Mouse (Mus musculus) hematopoietic multipotent progenitor cell, adult 10-12 weeks (in vitro differentiated cells): Measurements from ENCODE around the gene Nit1. TPM values are rescaled to one million over a fixed set of nuclear protein-coding genes. Genes with fewer than 3 reads are reported as not detected.

Experiments used
- polyA plus RNA-seq: library from polyadenylated mRNA; stranded (reverse); fragments of >175 nt; gene quantifications from 2 replicates; pipeline ENCODE4 v1.2.3, GENCODE M21; 2012; ENCODE audit warnings: low replicate concordance

The Nit1 gene
- polyA plus RNA-seq = 9.5 and 14.3 TPM in 2 replicates

GRCm38 (mm10) chr1:171345225-171346094 is at the start of gene Nit1, which contains the start of gene Pfdn2:
TSS of gene Nit1 (minus strand) at chr1:171345646.
TSS of gene Pfdn2 (plus strand) at chr1:171345670.

DNA sequence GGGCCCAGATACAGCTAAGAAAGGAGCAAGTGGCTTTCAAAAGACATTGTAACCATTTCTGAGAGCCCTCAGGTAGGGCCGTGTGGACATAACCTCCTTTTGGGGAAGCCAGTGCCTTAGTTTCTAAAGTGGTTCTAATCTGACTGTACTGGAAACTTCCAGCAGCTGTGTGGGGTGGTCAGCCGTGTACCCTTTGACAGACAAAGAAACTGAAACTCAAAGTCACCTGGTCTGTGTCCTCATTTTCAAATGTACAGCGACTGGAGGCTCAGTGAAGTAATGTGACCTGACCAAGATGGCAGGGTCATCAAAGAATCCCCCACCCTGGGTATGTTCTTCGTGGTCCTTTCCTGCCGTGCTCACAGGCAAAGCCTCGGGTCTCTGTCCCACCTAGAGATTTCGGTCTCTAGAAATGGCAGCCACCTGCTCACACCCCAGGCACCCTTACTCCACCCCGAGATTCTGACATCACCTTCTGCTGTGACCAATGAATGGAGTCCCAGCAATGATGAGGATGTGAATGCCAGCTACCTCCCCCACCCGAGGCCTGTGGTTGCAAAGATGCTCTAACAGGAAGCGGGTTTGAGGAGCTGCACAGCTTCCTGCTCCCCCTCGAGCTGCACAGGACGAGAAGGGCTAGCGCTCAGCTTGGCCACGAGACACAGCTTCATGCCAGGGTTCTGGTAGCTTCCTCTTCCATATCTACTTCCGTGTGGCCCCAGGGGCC is 43.1 kb upstream of the Nit1 start, which contains the start of gene Arhgap30:
Arhgap30 (plus strand) TSS at position 579 of the 727 bp plus-strand sequence.

DNA sequence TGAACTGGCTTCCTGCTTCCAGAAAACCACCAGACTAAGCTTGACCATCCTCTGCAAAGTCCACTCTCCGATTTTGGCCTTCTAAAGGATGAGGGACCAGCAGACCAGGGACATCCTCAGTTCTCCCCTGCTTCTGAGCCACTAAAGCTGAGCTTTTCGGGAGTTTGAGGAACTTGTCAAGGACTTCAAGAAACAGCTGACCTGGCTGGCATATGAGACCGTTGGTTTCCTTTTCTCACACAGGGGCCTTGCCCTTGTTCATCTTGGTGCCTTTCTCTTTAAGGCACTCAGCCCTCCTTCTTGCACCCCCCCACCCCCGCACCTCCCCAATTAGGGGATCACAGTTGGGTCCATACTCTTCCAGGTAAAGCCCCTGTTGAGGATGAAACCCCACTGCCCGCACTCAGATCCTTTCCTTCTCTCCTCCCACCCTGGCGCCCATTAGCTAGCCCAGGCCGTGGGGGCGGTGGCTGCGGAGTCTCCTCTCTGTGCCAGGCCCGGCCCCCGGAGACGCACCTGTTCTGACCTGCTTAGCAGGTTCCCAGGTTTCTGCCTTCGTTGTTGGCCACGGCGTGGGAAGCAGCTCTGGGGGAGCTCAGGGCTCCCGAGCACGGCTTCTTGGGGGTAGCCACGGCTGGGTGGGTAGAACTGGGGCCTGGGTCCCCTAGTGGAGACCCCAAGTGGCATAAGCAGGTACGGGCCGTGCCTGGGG is 24.6 kb upstream of the Nit1 start, which contains the start of gene Nectin4:
Nectin4 (plus strand) TSS at position 255 of the 712 bp plus-strand sequence.

DNA sequence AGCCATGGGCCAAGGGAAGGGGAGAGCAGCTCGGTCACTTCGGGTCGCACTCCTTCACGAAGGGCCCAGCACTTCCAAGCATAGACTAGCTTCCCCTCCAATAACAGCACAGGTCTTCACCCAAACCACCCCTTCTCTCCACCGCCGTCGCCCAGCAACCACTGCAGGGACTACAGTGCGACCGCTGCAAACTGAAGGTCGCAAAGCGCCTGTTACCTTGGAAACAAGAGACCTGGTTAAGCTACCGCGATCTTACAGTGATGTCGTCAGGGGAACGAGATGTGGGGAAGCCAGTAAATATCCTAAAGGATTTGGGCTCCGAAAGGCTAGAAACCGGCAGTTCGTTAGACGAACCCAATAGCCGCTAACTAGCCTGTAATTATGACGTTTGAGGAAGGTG is 15.2 kb upstream of the Nit1 start, which contains the start of gene Klhdc9:
Klhdc9 (minus strand) TSS at position 143 of the 400 bp plus-strand sequence.

DNA sequence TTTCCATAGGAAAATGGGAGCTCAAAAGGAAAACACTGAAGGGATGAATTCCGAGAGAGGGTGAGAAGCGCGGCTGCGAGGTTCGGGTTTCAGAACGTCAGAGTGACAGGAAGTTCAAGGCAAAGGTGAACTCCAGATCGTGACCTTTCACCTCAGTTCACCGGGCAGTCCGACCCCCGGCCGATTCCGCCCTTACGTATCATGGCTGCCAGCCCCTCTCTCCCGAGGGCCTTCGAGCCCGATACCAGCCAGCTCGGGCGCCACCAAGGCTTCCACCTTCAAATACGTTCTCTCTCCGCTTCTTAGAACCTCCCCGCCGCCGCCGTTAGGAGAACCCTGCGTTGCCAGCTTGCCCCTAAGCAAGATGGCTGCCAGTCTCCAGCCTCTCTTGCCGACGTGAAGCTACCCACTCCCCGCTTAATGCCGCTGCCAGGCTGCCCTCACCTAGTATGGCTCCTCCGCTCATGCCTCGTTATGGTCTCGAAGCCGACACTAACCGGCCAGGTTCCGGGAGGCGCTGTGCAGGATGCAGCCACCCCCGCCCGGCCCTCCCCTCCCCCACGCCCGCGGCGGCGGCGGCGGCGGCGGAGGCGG is 16.5 kb downstream of the Nit1 start, which contains the start of gene Dedd:
Dedd (plus strand) TSS at position 307 of the 594 bp plus-strand sequence.

GRCm38 (mm10) chr1:171294298-171295062 is 51.0 kb downstream of the Nit1 start, which contains the start of gene Ufc1:
TSS of gene Ufc1 (minus strand) at chr1:171295024.

Other genes starting within 250 kb of the Nit1 start
- 1.2 and 1.6 TPM in 2 replicates for gene Cfap126, start 231.7 kb downstream of the Nit1 start, polyA plus RNA-seq
- gene Sdhc, start 195.0 kb downstream of the Nit1 start, polyA plus RNA-seq = 5.3 and 72.1 TPM in 2 replicates
- gene Mpz, start 194.9 kb downstream of the Nit1 start, polyA plus RNA-seq = not detected in 2 replicates
- gene Pcp4l1, start 149.4 kb downstream of the Nit1 start, polyA plus RNA-seq = 0.66 and 1.8 TPM in 2 replicates
- gene Nr1i3, start 131.7 kb downstream of the Nit1 start, polyA plus RNA-seq = not detected in 2 replicates
- 18.3 and 19.3 TPM in 2 replicates for gene Tomm40l, start 123.1 kb downstream of the Nit1 start, polyA plus RNA-seq
- not detected in 2 replicates for gene Apoa2, start 120.6 kb downstream of the Nit1 start, polyA plus RNA-seq
- 33.6 and 46.3 TPM in 2 replicates for gene Fcer1g, start 111.3 kb downstream of the Nit1 start, polyA plus RNA-seq
- gene Adamts4, start 95.2 kb downstream of the Nit1 start, polyA plus RNA-seq = 0.04 and 0.17 TPM in 2 replicates
- 29.8 and 80.2 TPM in 2 replicates for gene Ndufs2, start 94.3 kb downstream of the Nit1 start, polyA plus RNA-seq
- gene B4galt3, start 75.3 kb downstream of the Nit1 start, polyA plus RNA-seq = 63.2 and 69.5 TPM in 2 replicates
- 29.7 and 70.3 TPM in 2 replicates for gene Ppox, start 64.5 kb downstream of the Nit1 start, polyA plus RNA-seq
- gene Usp21, start 57.7 kb downstream of the Nit1 start, polyA plus RNA-seq = 77.2 and 163 TPM in 2 replicates
- gene Ufc1, start 50.6 kb downstream of the Nit1 start, polyA plus RNA-seq = 17.7 and 40.2 TPM in 2 replicates
- gene Dedd, start 16.5 kb downstream of the Nit1 start, polyA plus RNA-seq = 11.6 and 25.3 TPM in 2 replicates
- 6.8 and 10.4 TPM in 2 replicates for gene Pfdn2, start within 50 bp of the Nit1 start, polyA plus RNA-seq
- gene Klhdc9, start 15.2 kb upstream of the Nit1 start, polyA plus RNA-seq = 0.44 and 0.99 TPM in 2 replicates
- gene Nectin4, start 24.5 kb upstream of the Nit1 start, polyA plus RNA-seq = 2.4 and 3.8 TPM in 2 replicates
- gene Arhgap30, start 43.3 kb upstream of the Nit1 start, polyA plus RNA-seq = 174 and 196 TPM in 2 replicates
- 54.0 and 85.7 TPM in 2 replicates for gene Usf1, start 65.7 kb upstream of the Nit1 start, polyA plus RNA-seq
- gene Tstd1, start 73.2 kb upstream of the Nit1 start, polyA plus RNA-seq = 1.4 TPM in 1 of 2 replicates, not detected in the other
- 0.16 and 1.7 TPM in 2 replicates for gene F11r, start 91.9 kb upstream of the Nit1 start, polyA plus RNA-seq
- 17.0 and 18.6 TPM in 2 replicates for gene Alyref2, start 157.8 kb upstream of the Nit1 start, polyA plus RNA-seq
- 0.36 and 1.6 TPM in 2 replicates for gene Itln1, start 189.6 kb upstream of the Nit1 start, polyA plus RNA-seq
- gene Cd244a, start 213.5 kb upstream of the Nit1 start, polyA plus RNA-seq = 1.1 and 1.5 TPM in 2 replicates